Mouse (Mus musculus): ENCODE data around the gene Stpg3. TPM values are rescaled to one million over a fixed set of nuclear protein-coding genes. Genes with fewer than 3 reads are reported as not detected.
A peak's percentile ranks its signal among the peaks of the same experiment; 100 is the strongest.

The Stpg3 gene
- polyA plus RNA-seq, 1 experiment from 2014 or later: not detected

DNA sequence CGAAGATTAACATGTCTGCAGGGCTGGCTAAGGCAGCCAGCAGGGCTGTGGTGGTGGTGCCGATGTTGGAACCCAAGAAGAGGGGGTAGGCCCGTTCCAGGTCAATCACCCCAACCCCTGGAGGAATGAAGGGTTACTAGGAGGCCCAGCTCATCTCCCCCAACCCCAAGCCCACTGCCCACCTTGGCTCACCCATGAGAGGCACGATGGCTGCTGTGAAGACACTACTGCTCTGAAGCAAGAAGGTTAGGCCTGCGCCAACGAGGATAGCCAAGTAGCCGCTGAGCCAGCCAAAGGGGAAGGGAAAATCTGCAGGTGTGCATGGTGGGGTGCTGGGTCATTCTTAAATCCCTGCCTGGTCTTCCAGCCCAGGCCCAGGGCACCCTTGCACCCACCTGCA is 16.1 kb upstream of the Stpg3 start:
- no peak overlapping the region for H3K4me3 ChIP-seq (ENCODE audit: low read depth, low read length)
- peaks cover 7% of the 10 kb centered on the region; the same call in 1 of the 2 replicates for H3K27me3 ChIP-seq (ENCODE audit: control insufficient read depth, insufficient read depth, low read depth, low read length)
- peaks cover 6% of the 10 kb centered on the region for H3K4me1 ChIP-seq (ENCODE audit: control insufficient read depth, insufficient read depth, low read length)
- ATAC-seq: no peak
- no peak overlapping the region for H3K4me2 ChIP-seq (ENCODE audit: low read length)
- no peaks in the 10 kb centered on the region for H3K9me3 ChIP-seq (replicated peaks; ENCODE audit: control insufficient read depth, low read length, poor library complexity, severe bottlenecking)
- no peak overlapping the region for H3K27ac ChIP-seq (ENCODE audit: low read length)
- H3K9ac ChIP-seq (ENCODE audit: low read depth, low read length): no peak overlapping the region
- no peaks in the 10 kb centered on the region for H3K36me3 ChIP-seq (ENCODE audit: control insufficient read depth, insufficient read depth, low read length)
- 88% methylated on average over 7 of the region's 7 CpGs for WGBS

GRCm38 (mm10) chr2:25229582-25229981 is 15.1 kb upstream of the Stpg3 start:
- 83% methylated on average over 5 of the region's 5 CpGs for WGBS

GRCm38 (mm10) chr2:25228995-25229530 is 14.6 kb upstream of the Stpg3 start:
- H3K9ac ChIP-seq (ENCODE audit: low read depth, low read length): no peak overlapping the region
- WGBS: 72% methylated on average over 6 of the region's 6 CpGs
- ATAC-seq: no peak
- peaks cover 9% of the 10 kb centered on the region for H3K4me1 ChIP-seq (ENCODE audit: control insufficient read depth, insufficient read depth, low read length)
- H3K9me3 ChIP-seq (replicated peaks; ENCODE audit: control insufficient read depth, low read length, poor library complexity, severe bottlenecking): no peaks in the 10 kb centered on the region
- H3K36me3 ChIP-seq (ENCODE audit: control insufficient read depth, insufficient read depth, low read length): no peaks in the 10 kb centered on the region
- no peak overlapping the region for H3K4me2 ChIP-seq (ENCODE audit: low read length)
- no peaks in the 10 kb centered on the region; the same call in 1 of the 2 replicates for H3K27me3 ChIP-seq (ENCODE audit: control insufficient read depth, insufficient read depth, low read depth, low read length)
- no peak overlapping the region for H3K27ac ChIP-seq (ENCODE audit: low read length)
- H3K4me3 ChIP-seq (ENCODE audit: low read depth, low read length): no peak overlapping the region

More at GRCm38 (mm10) chr2:25229582-25229981, 15.1 kb upstream of the Stpg3 start:
- H3K4me2 ChIP-seq (ENCODE audit: low read length): no peak overlapping the region
- peaks cover 9% of the 10 kb centered on the region for H3K4me1 ChIP-seq (ENCODE audit: control insufficient read depth, insufficient read depth, low read length)
- no peaks in the 10 kb centered on the region for H3K36me3 ChIP-seq (ENCODE audit: control insufficient read depth, insufficient read depth, low read length)
- H3K27me3 ChIP-seq (ENCODE audit: control insufficient read depth, insufficient read depth, low read depth, low read length): peaks cover under 1% of the 10 kb centered on the region; the same call in 1 of the 2 replicates
- H3K4me3 ChIP-seq (ENCODE audit: low read depth, low read length): no peak overlapping the region
- no peak overlapping the region for H3K9ac ChIP-seq (ENCODE audit: low read depth, low read length)
- H3K27ac ChIP-seq (ENCODE audit: low read length): no peak overlapping the region
- ATAC-seq: no peak
- no peaks in the 10 kb centered on the region for H3K9me3 ChIP-seq (replicated peaks; ENCODE audit: control insufficient read depth, low read length, poor library complexity, severe bottlenecking)

DNA sequence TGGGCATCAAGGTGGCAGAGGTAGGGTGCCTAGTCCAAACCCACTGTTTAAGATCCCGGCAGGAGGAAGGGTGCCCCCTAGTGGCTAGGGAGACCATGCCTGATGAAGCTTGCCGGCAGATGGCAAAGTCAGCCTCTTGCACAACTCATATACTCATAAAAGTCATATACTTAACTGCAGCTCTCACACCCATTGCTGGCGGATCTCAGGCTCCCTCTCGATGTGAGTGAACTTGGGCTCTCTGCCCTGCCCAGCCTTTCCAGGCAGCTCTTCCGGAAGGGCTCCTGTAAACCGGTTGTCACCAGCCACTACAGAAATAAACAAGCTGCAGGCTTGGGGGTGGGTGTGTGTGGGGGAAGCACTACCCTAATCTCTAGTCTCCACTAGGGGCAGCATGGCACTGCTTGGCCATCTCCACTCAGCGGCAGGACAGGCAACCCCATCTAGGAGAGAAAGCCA is 14.0 kb upstream of the Stpg3 start:
- H3K9ac ChIP-seq (ENCODE audit: low read depth, low read length): no peak overlapping the region
- H3K9me3 ChIP-seq (replicated peaks; ENCODE audit: control insufficient read depth, low read length, poor library complexity, severe bottlenecking): no peaks in the 10 kb centered on the region
- H3K4me3 ChIP-seq (ENCODE audit: low read depth, low read length): peak overlapping the region; percentile 3; the same call in 1 of the 2 replicates

GRCm38 (mm10) chr2:25227406-25227805 is 13.0 kb upstream of the Stpg3 start:
- Histone ChIP-seq H3K4me2 (ENCODE audit: low read length) (no peak overlapping the region), H3K4me3 (ENCODE audit: low read depth, low read length) (no peak overlapping the region), H3K27ac (ENCODE audit: low read length) (no peak overlapping the region), H3K9me3 (replicated peaks; ENCODE audit: control insufficient read depth, low read length, poor library complexity, severe bottlenecking) (no peaks in the 10 kb centered on the region), H3K9ac (ENCODE audit: low read depth, low read length) (no peak overlapping the region), H3K4me1 (ENCODE audit: control insufficient read depth, insufficient read depth, low read length) (peaks cover 15% of the 10 kb centered on the region), H3K27me3 (ENCODE audit: control insufficient read depth, insufficient read depth, low read depth, low read length) (no peaks in the 10 kb centered on the region; the same call in 1 of the 2 replicates), H3K36me3 (ENCODE audit: control insufficient read depth, insufficient read depth, low read length) (no peaks in the 10 kb centered on the region)
- ATAC-seq: no peak
- 90% methylated on average over 4 of the region's 4 CpGs for WGBS

More for the DNA sequence above, 14.0 kb upstream of the Stpg3 start:
- Histone ChIP-seq H3K4me1 (ENCODE audit: control insufficient read depth, insufficient read depth, low read length) (peaks cover 12% of the 10 kb centered on the region), H3K27me3 (ENCODE audit: control insufficient read depth, insufficient read depth, low read depth, low read length) (no peaks in the 10 kb centered on the region; the same call in 1 of the 2 replicates), H3K36me3 (ENCODE audit: control insufficient read depth, insufficient read depth, low read length) (no peaks in the 10 kb centered on the region), H3K27ac (ENCODE audit: low read length) (peak overlapping the region; percentile 2; the same call in 1 of the 2 replicates), H3K4me2 (ENCODE audit: low read length) (peak overlapping the region; percentile 25)
- WGBS: 1% methylated on average over 7 of the region's 7 CpGs
- ATAC-seq: no peak

GRCm38 (mm10) chr2:25226864-25227263 is 12.4 kb upstream of the Stpg3 start:
- no peaks in the 10 kb centered on the region for H3K9me3 ChIP-seq (replicated peaks; ENCODE audit: control insufficient read depth, low read length, poor library complexity, severe bottlenecking)
- no peak overlapping the region for H3K27ac ChIP-seq (ENCODE audit: low read length)
- H3K9ac ChIP-seq (ENCODE audit: low read depth, low read length): no peak overlapping the region
- no peaks in the 10 kb centered on the region for H3K36me3 ChIP-seq (ENCODE audit: control insufficient read depth, insufficient read depth, low read length)
- 90% methylated on average over 5 of the region's 5 CpGs for WGBS
- peaks cover 15% of the 10 kb centered on the region for H3K4me1 ChIP-seq (ENCODE audit: control insufficient read depth, insufficient read depth, low read length)
- no peak overlapping the region for H3K4me3 ChIP-seq (ENCODE audit: low read depth, low read length)
- H3K27me3 ChIP-seq (ENCODE audit: control insufficient read depth, insufficient read depth, low read depth, low read length): no peaks in the 10 kb centered on the region; the same call in 1 of the 2 replicates
- ATAC-seq: no peak
- no peak overlapping the region for H3K4me2 ChIP-seq (ENCODE audit: low read length)

GRCm38 (mm10) chr2:25225811-25226379 is 11.5 kb upstream of the Stpg3 start:
- no peak for ATAC-seq
- H3K4me2 ChIP-seq (ENCODE audit: low read length): peak overlapping the region; percentile 58
- H3K27ac ChIP-seq (ENCODE audit: low read length): peak overlapping the region; percentile 97
- H3K4me1 ChIP-seq (ENCODE audit: control insufficient read depth, insufficient read depth, low read length): peaks cover 15% of the 10 kb centered on the region
- H3K4me3 ChIP-seq (ENCODE audit: low read depth, low read length): no peak overlapping the region
- 76% methylated on average over 8 of the region's 8 CpGs for WGBS
- H3K9me3 ChIP-seq (replicated peaks; ENCODE audit: control insufficient read depth, low read length, poor library complexity, severe bottlenecking): no peaks in the 10 kb centered on the region
- H3K36me3 ChIP-seq (ENCODE audit: control insufficient read depth, insufficient read depth, low read length): no peaks in the 10 kb centered on the region
- no peak overlapping the region for H3K9ac ChIP-seq (ENCODE audit: low read depth, low read length)
- H3K27me3 ChIP-seq (ENCODE audit: control insufficient read depth, insufficient read depth, low read depth, low read length): no peaks in the 10 kb centered on the region

DNA sequence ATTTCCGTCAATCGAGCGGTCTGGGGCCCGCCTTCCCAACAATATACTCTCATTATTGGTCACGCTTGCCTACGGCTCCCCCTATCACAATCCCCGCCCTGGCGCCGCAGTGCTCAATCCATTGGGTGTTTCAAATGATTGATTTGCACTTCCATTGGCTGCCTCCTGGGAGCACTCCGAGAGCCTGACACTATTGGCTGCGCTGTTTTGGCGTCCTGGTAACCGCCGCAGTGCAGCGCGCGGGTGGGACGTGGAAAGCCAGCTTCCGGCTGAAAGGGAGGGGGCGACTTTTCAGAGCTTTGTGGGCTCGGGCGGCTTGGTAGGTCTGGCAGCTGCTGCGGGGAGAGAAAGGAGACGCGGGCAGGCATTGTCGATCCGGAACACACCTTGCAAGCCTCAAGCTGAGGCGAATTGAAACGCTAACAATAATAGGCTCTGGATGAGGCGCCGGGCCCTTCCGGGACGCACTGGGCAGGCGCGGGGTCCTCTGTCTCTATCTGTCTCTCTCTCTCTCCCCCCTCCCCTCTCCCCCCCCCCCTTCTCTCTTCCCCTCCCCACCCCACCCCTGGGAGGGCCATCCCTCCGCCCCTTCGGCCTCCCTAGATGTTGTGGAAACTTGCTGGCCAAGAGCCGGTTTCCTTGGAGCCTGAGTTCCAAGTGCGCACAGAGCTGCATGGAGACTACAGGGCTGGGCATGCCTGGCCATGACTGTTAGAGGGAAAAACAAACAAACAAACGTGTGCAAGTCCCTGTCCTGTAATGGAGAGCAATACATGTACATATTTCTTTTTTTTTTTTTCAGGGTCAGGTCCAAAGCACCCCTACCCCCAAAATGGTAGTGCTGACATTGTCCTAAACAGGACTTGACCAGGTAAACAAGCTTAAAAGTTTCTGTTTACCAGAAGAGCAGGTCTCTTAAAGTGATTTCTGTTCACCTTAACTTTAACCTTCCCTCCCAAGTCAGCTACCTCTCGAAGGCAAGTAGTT is 10.6 kb upstream of the Stpg3 start:
- Histone ChIP-seq H3K9me3 (replicated peaks; ENCODE audit: control insufficient read depth, low read length, poor library complexity, severe bottlenecking) (no peaks in the 10 kb centered on the region), H3K4me3 (ENCODE audit: low read depth, low read length) (peak overlapping the region; percentile 50), H3K36me3 (ENCODE audit: control insufficient read depth, insufficient read depth, low read length) (no peaks in the 10 kb centered on the region), H3K9ac (ENCODE audit: low read depth, low read length) (peak overlapping the region; percentile 73), H3K27ac (ENCODE audit: low read length) (peak overlapping the region; percentile 97), H3K4me2 (ENCODE audit: low read length) (peak overlapping the region; percentile 58), H3K27me3 (ENCODE audit: control insufficient read depth, insufficient read depth, low read depth, low read length) (no peaks in the 10 kb centered on the region), H3K4me1 (ENCODE audit: control insufficient read depth, insufficient read depth, low read length) (peaks cover 15% of the 10 kb centered on the region)
- WGBS: 2% methylated on average over 40 of the region's 41 CpGs
- ATAC-seq: peak; percentile 98

All from midbrain, embryonic 16.5 days (tissue).